Mouse (Mus musculus): ENCODE data around the gene Phyh.

DNA sequence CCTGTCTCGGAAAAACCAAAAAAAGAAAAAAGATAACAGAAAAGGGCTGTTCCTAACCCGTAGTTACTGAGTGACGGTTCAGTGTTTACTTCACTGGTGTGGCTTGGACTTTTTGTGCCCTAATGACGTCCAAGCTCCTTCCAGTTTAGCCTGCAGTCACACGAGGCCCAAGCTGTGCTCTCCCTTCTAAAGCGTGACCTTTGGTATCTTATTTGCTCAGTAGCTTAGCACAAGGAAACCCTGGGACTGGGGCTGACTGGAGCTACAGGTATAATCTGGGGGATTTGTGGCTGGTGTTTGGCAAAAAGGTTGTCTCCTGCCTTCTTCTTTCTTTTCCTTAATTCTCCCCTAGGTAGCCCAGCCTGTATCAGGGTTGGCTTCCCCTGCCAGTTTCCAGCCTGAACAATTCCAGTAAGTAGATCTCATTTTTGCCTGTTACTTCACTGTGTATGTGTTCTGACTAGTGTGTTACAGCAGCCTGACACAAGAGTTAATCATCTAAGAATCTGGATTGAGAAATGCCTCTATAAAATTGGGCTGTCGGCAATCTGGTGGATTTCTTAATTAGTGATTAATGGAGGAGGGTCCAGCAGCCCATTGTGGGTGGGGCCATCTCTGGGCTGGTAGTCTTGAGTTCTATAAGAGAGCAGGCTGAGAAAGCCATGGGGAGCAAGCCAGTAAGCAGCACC is 3.8 kb downstream of the Phyh start:
- TF ChIP-seq CTCF (IDR thresholded peaks at IDR 0.05; ENCODE audit: borderline replicate concordance, control insufficient read depth, extremely low read depth, insufficient read depth, low read length, poor library complexity): no peak
- no peak for TF ChIP-seq POLR2A (IDR thresholded peaks at IDR 0.05; ENCODE audit: control insufficient read depth, extremely low read depth, insufficient read depth, low read length, poor library complexity)

All from thymus, adult 2 months (tissue).